Mouse (Mus musculus): ENCODE data around the gene Gsk3a. TPM values are rescaled to one million over a fixed set of nuclear protein-coding genes. Genes with fewer than 3 reads are reported as not detected.
A peak's percentile ranks its signal among the peaks of the same experiment; 100 is the strongest.

Gsk3a gene
- polyA plus RNA-seq, 1 experiment from 2014 or later, result 5.3 TPM

GRCm38 (mm10) chr7:25206094-25206830, 31.4 kb downstream of the Gsk3a start:
- H3K27me3 ChIP-seq (ENCODE audit: control insufficient read depth, insufficient read depth, low read depth, low read length), result no peaks in the 10 kb centered on the region
- H3K36me3 ChIP-seq (ENCODE audit: control insufficient read depth, insufficient read depth), result peaks cover 96% of the 10 kb centered on the region
- 77% methylated on average over 16 of the region's 16 CpGs for WGBS (ENCODE audit: insufficient replicate concordance)
- H3K9ac ChIP-seq (ENCODE audit: low read depth, low read length), result no peak overlapping the region
- no peak overlapping the region for H3K4me3 ChIP-seq (ENCODE audit: low read depth, low read length)
- 0 out of 2 replicates have a peak overlapping the region, but pooled peaks have one; percentile 4 for H3K4me2 ChIP-seq (ENCODE audit: low read depth, low read length)
- peak overlapping the region; percentile 42 for H3K27ac ChIP-seq (ENCODE audit: low read length)
- peaks cover 61% of the 10 kb centered on the region for H3K4me1 ChIP-seq (ENCODE audit: control insufficient read depth, low read depth, low read length)
- ATAC-seq (ENCODE audit: low read depth), result no peak
- no peaks in the 10 kb centered on the region for H3K9me3 ChIP-seq (replicated peaks; ENCODE audit: control insufficient read depth, low read length)

GRCm38 (mm10) chr7:25205355-25206093, 32.1 kb downstream of the Gsk3a start:
- ATAC-seq (ENCODE audit: low read depth), result peak; percentile 12; the same call in 1 of the 2 replicates

GRCm38 (mm10) chr7:25203624-25204023, 34.0 kb downstream of the Gsk3a start:
- Histone ChIP-seq H3K36me3 (ENCODE audit: control insufficient read depth, insufficient read depth) (peaks cover 73% of the 10 kb centered on the region), H3K9me3 (replicated peaks; ENCODE audit: control insufficient read depth, low read length) (no peaks in the 10 kb centered on the region), H3K9ac (ENCODE audit: low read depth, low read length) (no peak overlapping the region), H3K4me1 (ENCODE audit: control insufficient read depth, low read depth, low read length) (peaks cover 37% of the 10 kb centered on the region), H3K4me2 (ENCODE audit: low read depth, low read length) (no peak overlapping the region), H3K27ac (ENCODE audit: low read length) (no peak overlapping the region), H3K27me3 (ENCODE audit: control insufficient read depth, insufficient read depth, low read depth, low read length) (no peaks in the 10 kb centered on the region), H3K4me3 (ENCODE audit: low read depth, low read length) (no peak overlapping the region)
- WGBS (ENCODE audit: insufficient replicate concordance), result 83% methylated on average over 19 of the region's 20 CpGs
- ATAC-seq (ENCODE audit: low read depth), result no peak

More at GRCm38 (mm10) chr7:25205355-25206093, 32.1 kb downstream of the Gsk3a start:
- H3K4me2 ChIP-seq (ENCODE audit: low read depth, low read length), result peak overlapping the region; percentile 4
- H3K9ac ChIP-seq (ENCODE audit: low read depth, low read length), result peak overlapping the region; percentile 49
- no peaks in the 10 kb centered on the region for H3K9me3 ChIP-seq (replicated peaks; ENCODE audit: control insufficient read depth, low read length)
- H3K27me3 ChIP-seq (ENCODE audit: control insufficient read depth, insufficient read depth, low read depth, low read length), result no peaks in the 10 kb centered on the region
- peaks cover 92% of the 10 kb centered on the region for H3K36me3 ChIP-seq (ENCODE audit: control insufficient read depth, insufficient read depth)
- H3K4me3 ChIP-seq (ENCODE audit: low read depth, low read length), result peak overlapping the region; percentile 27; the same call in 1 of the 2 replicates
- WGBS (ENCODE audit: insufficient replicate concordance), result 38% methylated on average over 16 of the region's 16 CpGs
- H3K27ac ChIP-seq (ENCODE audit: low read length), result peak overlapping the region; percentile 74
- peaks cover 56% of the 10 kb centered on the region for H3K4me1 ChIP-seq (ENCODE audit: control insufficient read depth, low read depth, low read length)

GRCm38 (mm10) chr7:25197384-25198018, 40.1 kb downstream of the Gsk3a start:
- ATAC-seq (ENCODE audit: low read depth), result peak; percentile 44
- no peak overlapping the region for H3K9ac ChIP-seq (ENCODE audit: low read depth, low read length)
- peaks cover 12% of the 10 kb centered on the region for H3K36me3 ChIP-seq (ENCODE audit: control insufficient read depth, insufficient read depth)
- H3K4me1 ChIP-seq (ENCODE audit: control insufficient read depth, low read depth, low read length), result peaks cover 32% of the 10 kb centered on the region
- H3K27me3 ChIP-seq (ENCODE audit: control insufficient read depth, insufficient read depth, low read depth, low read length), result no peaks in the 10 kb centered on the region
- WGBS (ENCODE audit: insufficient replicate concordance), result 60% methylated on average over 10 of the region's 10 CpGs
- no peaks in the 10 kb centered on the region for H3K9me3 ChIP-seq (replicated peaks; ENCODE audit: control insufficient read depth, low read length)
- no peak overlapping the region for H3K27ac ChIP-seq (ENCODE audit: low read length)
- no peak overlapping the region for H3K4me2 ChIP-seq (ENCODE audit: low read depth, low read length)
- no peak overlapping the region for H3K4me3 ChIP-seq (ENCODE audit: low read depth, low read length)

GRCm38 (mm10) chr7:25196107-25196506, 41.5 kb downstream of the Gsk3a start:
- Histone ChIP-seq H3K27ac (ENCODE audit: low read length) (peak overlapping the region; percentile 50), H3K4me3 (ENCODE audit: low read depth, low read length) (no peak overlapping the region), H3K4me1 (ENCODE audit: control insufficient read depth, low read depth, low read length) (peaks cover 32% of the 10 kb centered on the region), H3K36me3 (ENCODE audit: control insufficient read depth, insufficient read depth) (peaks cover 2% of the 10 kb centered on the region), H3K4me2 (ENCODE audit: low read depth, low read length) (peak overlapping the region; percentile 2; the same call in 1 of the 2 replicates), H3K9ac (ENCODE audit: low read depth, low read length) (no peak overlapping the region), H3K9me3 (replicated peaks; ENCODE audit: control insufficient read depth, low read length) (no peaks in the 10 kb centered on the region), H3K27me3 (ENCODE audit: control insufficient read depth, insufficient read depth, low read depth, low read length) (no peaks in the 10 kb centered on the region)
- WGBS (ENCODE audit: insufficient replicate concordance), result 53% methylated on average over 9 of the region's 9 CpGs
- ATAC-seq (ENCODE audit: low read depth), result no peak

GRCm38 (mm10) chr7:25195148-25195547, 42.5 kb downstream of the Gsk3a start:
- H3K9me3 ChIP-seq (replicated peaks; ENCODE audit: control insufficient read depth, low read length), result no peaks in the 10 kb centered on the region
- peak; percentile 96 for ATAC-seq (ENCODE audit: low read depth)
- H3K27ac ChIP-seq (ENCODE audit: low read length), result peak overlapping the region; percentile 50
- 0 out of 2 replicates have a peak overlapping the region, but pooled peaks have one; percentile 16 for H3K9ac ChIP-seq (ENCODE audit: low read depth, low read length)
- WGBS (ENCODE audit: insufficient replicate concordance), result 75% methylated on average over 3 of the region's 3 CpGs
- H3K4me2 ChIP-seq (ENCODE audit: low read depth, low read length), result peak overlapping the region; percentile 45; the same call in 1 of the 2 replicates
- H3K4me1 ChIP-seq (ENCODE audit: control insufficient read depth, low read depth, low read length), result peaks cover 32% of the 10 kb centered on the region
- H3K27me3 ChIP-seq (ENCODE audit: control insufficient read depth, insufficient read depth, low read depth, low read length), result no peaks in the 10 kb centered on the region
- no peak overlapping the region for H3K4me3 ChIP-seq (ENCODE audit: low read depth, low read length)
- no peaks in the 10 kb centered on the region for H3K36me3 ChIP-seq (ENCODE audit: control insufficient read depth, insufficient read depth)

GRCm38 (mm10) chr7:25192110-25192509, 45.5 kb downstream of the Gsk3a start:
- 74% methylated on average over 8 of the region's 8 CpGs for WGBS (ENCODE audit: insufficient replicate concordance)
- Histone ChIP-seq H3K9ac (ENCODE audit: low read depth, low read length) (no peak overlapping the region), H3K9me3 (replicated peaks; ENCODE audit: control insufficient read depth, low read length) (no peaks in the 10 kb centered on the region), H3K27ac (ENCODE audit: low read length) (no peak overlapping the region), H3K36me3 (ENCODE audit: control insufficient read depth, insufficient read depth) (no peaks in the 10 kb centered on the region), H3K4me3 (ENCODE audit: low read depth, low read length) (no peak overlapping the region), H3K4me1 (ENCODE audit: control insufficient read depth, low read depth, low read length) (peaks cover 28% of the 10 kb centered on the region), H3K4me2 (ENCODE audit: low read depth, low read length) (no peak overlapping the region), H3K27me3 (ENCODE audit: control insufficient read depth, insufficient read depth, low read depth, low read length) (no peaks in the 10 kb centered on the region)
- no peak for ATAC-seq (ENCODE audit: low read depth)

GRCm38 (mm10) chr7:25190806-25191205, 46.8 kb downstream of the Gsk3a start:
- no peak overlapping the region for H3K9ac ChIP-seq (ENCODE audit: low read depth, low read length)
- H3K36me3 ChIP-seq (ENCODE audit: control insufficient read depth, insufficient read depth), result no peaks in the 10 kb centered on the region
- H3K4me2 ChIP-seq (ENCODE audit: low read depth, low read length), result no peak overlapping the region
- 75% methylated on average over 11 of the region's 11 CpGs for WGBS (ENCODE audit: insufficient replicate concordance)
- H3K27ac ChIP-seq (ENCODE audit: low read length), result no peak overlapping the region
- H3K4me3 ChIP-seq (ENCODE audit: low read depth, low read length), result no peak overlapping the region
- no peaks in the 10 kb centered on the region for H3K9me3 ChIP-seq (replicated peaks; ENCODE audit: control insufficient read depth, low read length)
- ATAC-seq (ENCODE audit: low read depth), result no peak
- H3K27me3 ChIP-seq (ENCODE audit: control insufficient read depth, insufficient read depth, low read depth, low read length), result no peaks in the 10 kb centered on the region
- H3K4me1 ChIP-seq (ENCODE audit: control insufficient read depth, low read depth, low read length), result peaks cover 18% of the 10 kb centered on the region
